Mouse (Mus musculus) gastrocnemius, adult 8-10 months (tissue): Measurements from ENCODE around the gene Zfp617. TPM values are rescaled to one million over a fixed set of nuclear protein-coding genes. Genes with fewer than 3 reads are reported as not detected.
A peak's percentile ranks its signal among the peaks of the same experiment; 100 is the strongest.
"Not testable (repeated sequence)": the region's sequence is repeated elsewhere in the genome, so short reads cannot be mapped to it uniquely, and the experiment has no call there.

ENCODE experiments used
- DNase-seq, 2 experiments: peaks; one replicate each; pipeline ENCODE4 v3.0.0; 2022; ENCODE audit warnings: low spot score in 2 of 2
- total RNA-seq, 4 experiments: library from RNA; stranded (reverse); gene quantifications; 2 replicates each; pipeline ENCODE4 v1.2.4; 2022

Zfp617 gene
- 10 to 100 TPM; 17.1 to 20.4 (median 18.5) TPM for total RNA-seq

DNA sequence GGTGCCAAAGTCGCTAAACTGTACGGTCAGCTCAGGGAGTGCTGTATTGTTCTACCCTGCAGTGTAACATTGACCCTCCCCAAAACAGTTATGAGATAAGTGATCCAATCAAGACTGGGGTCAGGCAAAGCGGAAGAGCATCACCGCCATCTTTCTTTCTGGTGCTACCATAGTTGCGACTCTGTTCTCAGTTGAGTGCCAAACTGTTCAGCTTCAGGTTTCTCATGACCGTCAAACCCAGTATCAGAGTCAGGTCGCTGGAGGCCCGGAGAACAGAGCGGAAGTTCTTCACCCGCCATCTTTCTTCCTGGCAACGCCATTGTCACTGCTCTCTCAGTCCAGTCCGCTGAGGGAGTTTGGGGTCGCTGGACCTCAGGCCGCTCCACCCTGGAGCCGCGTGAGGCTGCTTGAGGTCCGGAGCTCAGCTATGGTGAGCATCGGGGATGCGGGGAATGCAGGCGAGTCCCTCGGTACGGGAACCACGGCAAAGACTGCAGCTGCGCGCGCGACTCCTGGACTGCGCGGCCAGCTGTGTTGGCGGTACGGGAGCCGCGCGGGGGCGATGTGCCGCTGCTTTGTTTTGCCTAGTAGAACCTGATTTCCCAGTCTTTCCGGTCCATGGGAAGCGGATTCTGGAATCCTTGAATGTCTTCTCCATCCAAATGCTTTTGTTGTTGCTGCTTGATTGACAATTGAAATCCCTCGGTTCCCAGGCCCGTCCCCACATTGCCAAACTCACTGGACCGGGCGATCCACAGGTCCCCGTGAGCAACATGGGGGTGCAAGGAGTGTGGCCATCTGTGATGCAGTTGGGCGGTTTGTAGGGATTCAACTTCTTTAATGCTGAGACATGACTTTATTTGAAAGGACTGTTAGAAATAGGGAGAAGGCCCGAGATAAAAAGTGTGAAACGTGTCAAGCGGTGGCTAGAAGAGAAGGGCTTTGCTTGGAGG is at the start of gene Zfp617, which contains the start of gene Zfp882:
Gene Zfp617, plus strand, starts transcription at position 327 of the 953 bp plus-strand sequence.
Gene Zfp882, plus strand, starts transcription at position 300 of the 953 bp plus-strand sequence.
- peak; percentile 73 to 78 for DNase-seq

DNA sequence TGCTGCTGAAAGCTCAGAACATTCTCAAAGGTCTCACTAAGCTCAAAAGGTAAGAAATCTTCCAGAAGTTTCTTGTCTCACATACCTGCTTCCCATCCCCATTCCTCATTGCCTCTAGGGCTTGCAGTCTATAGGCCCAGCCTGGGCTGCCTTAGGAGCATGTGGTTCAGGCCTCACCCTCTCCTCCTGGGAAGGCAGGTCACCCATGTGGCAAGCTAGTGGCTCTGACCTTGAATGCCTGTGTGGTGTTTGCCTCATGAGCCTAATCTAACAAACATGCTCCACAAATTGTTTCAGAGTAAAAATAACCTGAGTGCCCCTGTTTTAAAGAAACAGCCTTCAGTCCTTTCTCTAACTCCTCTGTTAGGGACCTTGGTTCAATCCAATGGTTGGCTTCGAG is 46.9 kb upstream of the Zfp617 start:
- not testable (repeated sequence) for DNase-seq

DNA sequence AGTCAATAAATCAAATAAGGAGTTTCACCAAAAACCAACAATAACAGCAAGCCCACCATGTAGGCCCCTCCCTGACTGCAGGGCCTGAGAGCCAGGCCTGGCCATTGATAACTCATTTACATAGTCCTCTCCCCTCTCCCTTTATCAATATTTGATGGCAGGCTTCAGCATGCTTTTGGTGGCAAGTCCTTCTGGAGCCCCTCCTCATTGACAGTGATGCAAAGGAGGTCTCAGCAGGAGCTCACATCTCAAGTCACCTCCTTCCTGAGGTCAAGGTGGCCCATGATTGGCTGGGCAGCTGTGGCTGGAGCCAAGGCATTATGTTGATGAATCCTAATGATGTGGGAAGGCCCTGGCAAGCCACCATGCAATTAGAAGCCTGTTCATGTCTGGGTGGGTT is 46.4 kb upstream of the Zfp617 start:
- DNase-seq: not testable (repeated sequence)

DNA sequence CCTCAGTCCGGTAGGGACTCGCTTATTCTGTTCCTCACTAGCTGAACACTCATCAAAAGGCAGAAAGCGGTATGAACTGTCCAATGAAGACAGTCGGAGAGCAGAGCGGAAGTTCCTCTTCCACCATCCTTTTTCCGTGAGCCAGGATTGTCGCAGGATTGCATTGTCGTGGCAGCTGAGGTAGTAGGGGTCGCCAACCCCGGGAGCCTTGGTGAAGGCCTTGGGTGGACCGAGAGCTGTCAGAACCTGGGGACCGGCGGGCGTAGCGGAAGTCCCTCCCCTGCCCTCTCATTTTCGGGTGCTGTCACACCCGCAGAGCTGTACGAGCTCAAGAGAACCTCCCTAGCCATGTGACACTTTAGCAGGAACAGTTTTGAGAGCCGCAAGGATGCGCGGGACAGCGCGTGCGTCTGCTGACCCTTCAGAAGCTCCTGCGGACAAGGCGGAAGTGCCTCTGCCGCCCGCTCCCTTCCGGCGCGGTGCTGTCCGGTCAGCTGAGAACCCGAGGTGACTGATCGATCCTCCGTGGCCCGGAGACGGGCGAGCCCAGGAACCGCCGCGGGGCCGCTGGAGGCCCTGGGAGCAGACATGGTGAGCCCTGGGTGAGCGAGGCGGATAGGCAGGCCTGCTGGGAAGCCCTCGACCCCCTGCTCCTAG is 26.7 kb upstream of the Zfp617 start, which contains the start of gene Zfp709:
Gene Zfp709, plus strand, starts transcription at position 402 of the 657 bp plus-strand sequence.
- DNase-seq: peak; percentile 38 to 42

DNA sequence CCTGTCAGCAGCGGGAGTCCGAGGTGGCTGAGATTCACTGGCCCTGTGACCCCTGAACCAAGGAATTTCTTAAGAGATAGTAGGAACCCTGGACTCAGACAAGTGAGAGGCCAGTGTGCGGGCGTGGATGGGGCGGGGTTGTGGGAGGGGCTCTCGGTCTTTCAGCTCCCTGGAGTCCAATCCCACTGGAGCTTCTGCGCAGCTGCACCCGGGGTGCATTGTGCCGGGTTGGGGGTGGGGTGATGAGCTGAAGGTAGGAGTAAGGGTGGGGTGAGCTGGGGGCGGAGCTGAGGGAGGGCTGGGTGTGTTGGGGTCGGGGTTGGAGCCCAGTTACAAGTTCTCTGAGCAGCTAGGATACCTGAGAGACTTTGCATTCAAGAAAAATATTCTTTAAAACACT is 7.8 kb upstream of the Zfp617 start:
- not testable (repeated sequence) for DNase-seq

DNA sequence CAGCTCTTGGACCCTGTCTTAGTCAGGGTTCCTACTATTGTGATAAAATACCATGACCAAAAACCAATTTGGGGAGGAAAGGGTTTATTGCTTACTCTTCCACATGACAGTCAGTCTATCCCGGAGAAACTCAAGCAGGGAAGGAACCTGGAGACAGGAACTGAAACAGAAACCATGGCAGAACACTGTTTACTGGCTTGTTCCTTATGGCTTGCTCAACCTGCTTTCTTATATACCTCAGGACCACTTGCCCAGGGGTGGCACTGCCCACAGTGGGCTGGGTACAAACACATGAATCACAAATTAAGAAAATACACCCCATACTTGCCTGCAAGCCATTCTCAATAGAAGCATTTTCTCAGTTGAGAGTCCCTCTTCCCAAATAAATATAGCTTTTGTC is 5.4 kb upstream of the Zfp617 start:
- DNase-seq: not testable (repeated sequence)

DNA sequence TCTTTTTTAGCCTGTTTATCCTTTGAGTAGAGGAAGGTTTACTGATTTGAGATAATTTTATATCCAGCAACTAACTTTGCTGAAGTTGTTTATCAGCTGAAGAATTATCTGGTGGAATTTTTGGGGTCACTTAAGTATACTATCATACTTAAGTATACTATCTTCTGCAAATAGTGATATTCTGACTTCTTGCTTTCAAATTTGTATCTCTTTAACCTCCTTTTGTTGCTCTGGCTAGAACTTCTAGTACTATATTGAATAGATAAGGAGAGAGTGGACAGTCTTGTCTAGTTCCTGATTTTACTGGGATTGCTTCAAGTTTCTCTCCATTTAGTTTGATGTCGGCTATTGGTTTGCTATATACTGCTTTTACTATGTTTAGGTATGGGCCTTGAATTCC is 1.6 kb upstream of the Zfp617 start:
- DNase-seq: no peak

DNA sequence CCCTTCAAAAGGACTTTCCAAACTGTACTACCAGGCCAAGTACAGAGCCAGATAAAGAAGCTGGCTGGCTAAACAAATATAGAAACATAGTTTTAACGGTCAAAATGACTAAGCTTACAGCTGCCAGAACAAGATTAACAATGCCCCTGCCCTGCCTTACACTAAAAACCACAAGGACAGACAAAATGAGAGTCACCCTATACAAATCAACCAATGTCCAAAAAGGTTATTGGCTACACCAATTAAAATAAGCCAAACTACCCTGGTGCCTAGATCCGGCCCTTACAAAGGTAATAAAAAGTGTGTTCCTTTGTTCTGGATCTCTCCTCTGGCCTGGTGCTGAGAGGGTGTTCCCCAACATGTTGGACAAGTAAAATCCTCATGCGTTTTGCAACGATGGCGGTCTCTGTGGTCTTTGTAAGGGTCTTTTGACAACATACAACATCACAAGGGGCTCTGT is 607 bp upstream of the Zfp617 start:
- no peak for DNase-seq

DNA sequence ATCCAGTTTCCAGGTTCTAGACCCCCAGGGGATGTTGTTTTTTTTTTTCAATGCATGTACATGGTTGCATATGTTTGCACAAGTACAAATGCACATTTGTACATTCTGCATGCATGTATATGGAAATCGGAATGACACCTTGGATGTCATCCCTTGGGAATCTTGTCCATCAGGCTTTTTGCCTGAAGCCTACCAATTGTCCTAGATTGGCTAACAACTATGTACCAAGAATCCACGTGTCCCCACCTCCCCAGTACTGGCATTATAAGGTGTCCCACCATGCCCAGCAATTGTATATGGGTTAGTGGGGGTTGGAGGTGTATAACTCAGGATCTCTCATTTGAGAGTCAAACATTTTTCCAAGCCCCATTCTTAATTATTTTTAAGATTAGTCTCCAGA is 3.9 kb downstream of the Zfp617 start:
- DNase-seq: no peak

DNA sequence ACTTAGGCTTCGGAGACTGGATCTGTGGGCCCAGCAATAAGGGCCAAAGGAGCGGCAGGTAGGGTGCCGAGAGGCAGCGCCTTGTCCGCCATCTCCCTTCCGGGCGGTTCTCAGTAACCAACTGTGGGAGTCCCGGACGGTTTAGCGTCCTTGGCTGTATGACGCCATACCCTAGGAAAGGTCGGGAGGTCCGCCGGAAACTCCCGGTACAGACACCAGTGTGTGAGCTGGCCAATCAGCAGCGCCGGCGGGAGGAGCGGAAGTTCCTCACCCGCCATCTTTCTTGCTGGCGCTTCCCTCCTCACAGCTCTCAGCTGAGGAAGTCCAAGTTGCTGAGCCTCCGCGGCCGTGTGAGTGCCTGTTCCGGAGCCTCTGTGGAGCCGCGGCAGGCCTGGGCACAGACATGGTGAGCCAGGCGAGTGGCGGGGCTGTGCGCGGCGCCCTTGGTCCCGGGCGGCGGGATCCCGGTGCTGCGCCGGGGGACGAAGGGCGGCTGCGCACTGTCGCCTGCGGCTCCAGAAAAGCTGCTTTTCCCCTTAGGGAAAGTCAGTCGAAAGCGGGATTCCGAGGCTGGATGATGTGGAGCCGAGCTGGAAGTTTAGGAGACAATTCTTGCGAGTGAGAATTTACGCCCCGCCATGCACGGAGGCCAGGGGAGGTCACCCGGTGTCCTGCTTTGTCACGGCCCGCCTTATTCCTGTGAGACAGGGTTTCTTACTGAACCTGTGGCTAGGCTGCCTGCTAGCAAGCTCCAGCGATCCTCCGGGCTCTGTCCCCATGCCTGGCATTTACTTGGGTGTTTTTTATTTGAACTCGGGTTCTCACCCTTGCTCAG is 14.3 kb downstream of the Zfp617 start:
- DNase-seq: peak; percentile 86 to 92

DNA sequence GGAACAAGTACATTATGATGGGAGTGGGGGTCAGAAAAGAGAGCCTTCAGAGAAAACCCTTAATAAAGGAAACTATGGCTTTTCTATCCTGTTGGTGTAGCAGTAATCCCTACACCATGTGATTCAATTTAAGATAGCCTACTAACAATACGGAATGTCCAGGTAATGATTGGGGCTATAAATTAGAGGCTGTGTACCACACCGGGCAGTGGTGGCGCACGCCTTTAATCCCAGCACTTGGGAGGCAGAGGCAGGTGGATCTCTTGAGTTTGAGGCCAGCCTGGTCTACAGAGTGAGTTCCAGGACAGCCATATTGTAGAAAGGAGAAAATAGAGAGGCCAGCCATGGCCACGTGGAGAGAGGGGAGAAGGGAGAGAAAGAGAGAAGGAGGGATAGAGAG is 17.4 kb downstream of the Zfp617 start:
- DNase-seq: no peak

DNA sequence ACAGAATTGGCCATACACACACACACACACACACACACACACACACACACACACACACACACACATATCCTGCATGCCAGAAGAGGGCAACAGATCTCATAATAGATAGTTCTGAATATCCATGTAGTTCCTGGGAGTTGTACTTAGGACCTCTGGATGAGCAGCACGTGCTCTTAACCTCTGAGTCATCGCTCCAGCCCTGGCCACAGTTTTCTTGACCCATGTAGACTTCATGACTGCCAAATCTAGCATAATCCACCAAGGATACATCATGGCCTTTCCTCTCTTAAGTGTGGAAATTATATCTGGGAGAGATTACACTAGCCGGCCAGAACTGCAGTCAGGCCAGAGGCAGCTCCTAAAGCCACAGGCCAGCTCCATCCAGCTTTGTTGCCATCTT is 18.1 kb downstream of the Zfp617 start:
- DNase-seq: no peak

DNA sequence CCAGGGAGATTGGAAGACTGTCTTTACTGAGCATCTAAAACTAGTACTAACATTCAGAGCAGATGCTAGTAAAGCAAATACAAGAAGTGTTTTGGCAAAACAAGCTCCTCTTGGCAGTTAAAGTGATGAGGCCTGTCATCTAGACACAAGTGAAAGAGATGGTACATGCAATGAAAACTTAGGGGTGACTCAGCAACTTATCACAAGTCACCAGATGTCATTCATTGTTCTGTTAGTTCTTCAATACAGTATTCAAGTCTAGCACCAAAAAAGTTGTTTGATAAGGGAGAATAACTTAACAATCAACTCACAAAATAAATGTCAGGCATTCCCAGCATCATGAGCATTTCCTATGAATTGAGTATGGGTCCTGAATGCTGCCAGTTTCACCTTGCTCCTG is 19.3 kb downstream of the Zfp617 start:
- no peak for DNase-seq

DNA sequence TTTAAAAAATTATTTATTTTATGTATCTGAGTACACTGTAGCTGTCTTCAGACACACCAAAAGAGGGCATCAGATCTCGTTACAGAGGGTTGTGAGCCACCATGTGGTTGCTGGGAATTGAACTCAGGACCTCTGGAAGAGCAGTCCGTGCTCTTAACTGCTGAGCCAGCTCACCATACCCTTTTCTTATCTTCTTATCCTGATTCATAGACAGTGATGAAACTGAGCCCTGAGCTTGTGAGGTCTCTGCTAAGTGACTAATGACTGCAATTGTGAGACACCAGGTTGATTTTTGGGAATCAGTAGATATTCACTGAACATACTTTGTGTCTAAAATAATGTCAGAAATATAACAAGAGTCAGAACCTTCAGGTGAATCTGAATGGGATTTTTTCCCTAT is 29.6 kb downstream of the Zfp617 start:
- not testable (repeated sequence) for DNase-seq

DNA sequence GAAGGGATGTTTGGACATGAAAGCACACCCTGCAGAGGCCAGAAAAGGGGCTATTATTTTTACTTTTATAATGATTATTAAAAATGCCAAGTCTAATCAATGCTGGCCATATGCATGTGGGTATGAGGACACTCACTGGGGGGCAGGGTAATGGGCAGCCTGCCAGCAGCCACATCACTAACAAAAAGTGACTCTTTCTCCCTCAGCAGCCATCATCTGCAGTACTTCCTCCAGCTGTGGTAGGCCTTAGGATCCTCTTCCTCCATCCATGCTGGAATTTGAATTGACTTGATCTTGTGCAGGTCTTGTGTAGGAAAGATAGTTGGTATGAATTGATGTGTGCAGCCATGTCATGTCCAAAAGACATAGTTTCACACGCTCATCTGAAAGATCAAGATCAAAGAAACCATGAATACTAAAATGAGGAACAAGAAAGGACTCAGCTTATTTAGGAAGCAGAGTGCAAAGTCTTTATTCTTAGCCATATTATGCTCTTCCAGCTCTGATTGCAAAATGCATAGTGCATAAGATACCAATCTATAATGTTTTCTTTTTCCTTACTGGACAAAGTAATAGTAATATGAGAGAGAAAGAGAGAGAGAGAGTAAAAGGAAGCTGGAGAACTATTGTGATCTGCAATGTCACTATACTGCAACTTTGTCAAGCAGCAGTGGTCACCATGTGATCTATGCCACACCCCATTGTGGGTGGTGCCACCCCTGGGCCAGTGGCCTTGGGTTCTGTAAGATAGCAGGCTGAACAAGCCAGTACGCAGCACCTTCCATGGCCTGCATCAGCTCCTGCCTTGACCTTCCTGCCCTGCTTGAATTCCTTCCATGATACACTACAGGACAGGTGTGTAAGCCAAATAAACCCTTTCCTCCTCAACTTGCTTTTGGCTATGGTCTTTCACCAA is 32.1 kb downstream of the Zfp617 start:
- no peak for DNase-seq

DNA sequence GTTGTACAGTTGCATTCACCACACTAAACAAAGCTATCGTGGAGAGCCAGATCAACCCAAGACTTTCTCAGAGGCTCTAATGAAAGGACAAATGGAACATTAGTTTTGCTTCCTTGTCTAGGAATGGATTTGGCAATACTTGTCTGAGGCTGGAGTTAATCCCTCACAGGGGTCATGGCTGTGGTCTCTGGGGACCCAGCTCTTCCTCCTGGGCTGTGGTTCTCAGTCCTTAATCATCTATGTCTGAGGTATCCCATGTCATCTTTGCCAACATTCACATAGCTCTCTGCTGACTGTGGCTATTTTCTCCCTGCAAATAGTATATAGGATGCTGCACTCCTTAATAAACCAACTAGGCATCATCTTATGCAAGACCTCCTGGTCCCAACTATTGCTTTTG is 33.3 kb downstream of the Zfp617 start:
- no peak for DNase-seq

DNA sequence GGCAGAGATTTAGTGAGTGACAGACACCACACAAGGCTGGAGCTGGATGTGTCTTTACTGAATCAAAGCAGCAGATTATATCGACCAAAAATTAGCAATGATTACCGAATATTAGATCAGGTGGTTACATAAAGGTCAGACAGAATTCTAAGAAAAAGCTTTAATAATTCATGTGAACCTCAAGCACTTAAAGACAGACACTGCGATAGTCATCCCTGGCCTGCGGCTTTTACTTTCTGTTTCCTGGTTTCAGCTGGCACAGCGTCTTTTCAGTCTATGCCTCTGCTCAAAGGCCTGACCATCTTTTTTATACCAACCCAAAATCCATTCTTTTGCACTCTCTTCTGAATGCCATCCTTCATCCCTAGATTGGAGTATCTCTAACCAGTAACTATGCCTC is 40.2 kb downstream of the Zfp617 start:
- DNase-seq: no peak

DNA sequence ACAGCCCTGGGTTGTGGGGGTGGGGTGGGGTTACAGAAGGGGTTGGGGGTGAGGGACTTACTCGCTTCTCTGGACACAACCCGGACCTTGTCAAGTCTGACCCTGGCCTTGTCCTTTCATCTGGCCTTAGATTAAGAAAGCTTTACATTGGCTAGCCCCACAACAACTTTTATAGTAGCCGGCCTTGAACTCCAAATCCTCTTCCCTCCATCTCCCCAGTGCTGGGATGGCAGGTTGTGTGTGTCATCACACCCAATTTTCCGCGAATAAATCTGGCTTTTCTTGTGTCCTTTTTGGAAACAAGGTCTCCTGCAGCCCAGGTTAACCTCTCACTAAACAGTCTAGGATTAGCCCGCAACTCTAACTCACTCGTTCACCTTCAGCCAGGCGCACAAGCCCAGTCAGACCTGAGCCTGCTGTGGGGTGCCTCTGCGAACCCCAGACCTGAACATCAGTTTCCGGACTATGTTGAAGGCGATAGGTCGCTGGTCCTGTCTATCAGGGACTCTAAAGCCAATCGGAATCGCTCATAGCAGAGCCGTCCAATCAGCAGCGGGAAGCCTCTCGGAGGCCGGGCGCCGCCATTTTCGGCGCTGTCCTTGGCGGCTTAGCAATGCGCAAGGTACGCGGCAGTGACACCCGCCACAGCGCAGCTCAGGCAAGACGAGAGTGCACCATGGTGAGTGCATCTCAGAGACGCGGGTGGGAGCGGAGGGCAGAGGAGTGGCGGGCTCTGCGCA is 42.2 kb downstream of the Zfp617 start, which contains the start of gene Zfp961:
Gene Zfp961, plus strand, starts transcription at position 557 of the 740 bp plus-strand sequence.
- peak; percentile 92 to 93 for DNase-seq

DNA sequence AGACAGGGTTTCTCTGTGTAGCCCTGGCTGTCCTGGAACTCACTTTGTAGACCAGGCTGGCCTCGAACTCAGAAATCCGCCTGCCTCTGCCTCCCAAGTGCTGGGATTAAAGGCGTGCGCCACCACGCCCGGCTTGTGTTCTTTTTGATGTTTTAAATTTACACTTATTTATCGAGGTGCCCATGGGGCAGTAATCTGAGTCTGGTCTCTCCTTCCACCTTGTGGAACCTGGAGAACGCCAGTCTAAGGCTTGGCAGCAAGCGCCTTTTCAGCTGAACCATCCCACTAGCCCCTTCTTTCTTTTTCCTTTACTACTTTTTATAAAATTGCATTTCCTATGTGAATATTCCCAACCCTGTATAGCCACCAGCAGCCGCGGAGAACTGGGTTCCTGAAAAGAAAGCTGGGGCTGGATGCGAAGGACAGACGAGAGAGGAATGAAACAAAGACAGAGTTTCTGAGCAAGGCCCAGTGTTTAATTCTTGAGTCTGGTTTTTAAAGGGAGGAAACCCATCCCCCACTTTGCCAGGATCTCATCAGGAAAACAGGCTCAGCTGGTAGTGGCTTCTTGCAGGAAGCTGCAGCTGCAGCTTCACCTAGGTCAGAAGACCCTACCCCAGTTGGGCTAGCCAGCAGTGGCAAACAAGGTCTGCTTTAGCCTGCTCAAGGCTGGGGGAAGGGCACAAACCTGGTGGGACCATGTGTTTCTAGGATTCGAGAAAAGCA is 43.2 kb downstream of the Zfp617 start:
- no peak for DNase-seq
